Mouse (Mus musculus) limb, embryonic 11.5 days (tissue): Measurements from ENCODE around the gene Kcnc3. TPM values are rescaled to one million over a fixed set of nuclear protein-coding genes. Genes with fewer than 3 reads are reported as not detected.

Experiments used
- ATAC-seq: fragments of 200-750 bp; cut with Nextera tagmentation; 2 replicates; pipeline ENCODE4 v1.8.0; 2017; ENCODE audit warnings: low read depth; ENCODE audit not compliant: insufficient number of reproducible peaks, low FRiP score, low TSS enrichment
- DNase-seq: peaks from one replicate; pipeline ENCODE4 v3.0.0-alpha.2; 2015; ENCODE audit warnings: low spot score
- H3K27ac ChIP-seq: fragments of 300-500 bp; sonication (generic); replicated peaks from 2 replicates; pipeline ENCODE4 v1.5.1; 2014; ENCODE audit warnings: low read depth, mild to moderate bottlenecking, low read length
- H3K27me3 ChIP-seq: fragments of 300-500 bp; sonication (generic); 2 replicates; pipeline ENCODE4 v1.6.1; 2014; ENCODE audit warnings: mild to moderate bottlenecking, low read length, mixed read lengths; ENCODE audit not compliant: control insufficient read depth, insufficient read depth
- H3K36me3 ChIP-seq: fragments of 300-500 bp; sonication (generic); 2 replicates; pipeline ENCODE4 v1.6.1; 2014; ENCODE audit warnings: mild to moderate bottlenecking, low read length, moderate library complexity, mixed read lengths; ENCODE audit not compliant: control insufficient read depth, insufficient read depth
- H3K4me1 ChIP-seq: fragments of 300-500 bp; sonication (generic); 2 replicates; pipeline ENCODE4 v1.6.1; 2014; ENCODE audit warnings: low read length, mixed read lengths; ENCODE audit not compliant: control insufficient read depth, insufficient read depth
- H3K4me2 ChIP-seq: fragments of 300-500 bp; sonication (generic); 2 replicates; pipeline ENCODE4 v1.6.1; 2014; ENCODE audit warnings: low read depth, mild to moderate bottlenecking, moderate library complexity; ENCODE audit not compliant: severe bottlenecking
- H3K4me3 ChIP-seq: fragments of 300-500 bp; sonication (generic); 2 replicates; pipeline ENCODE4 v1.5.1; 2014; ENCODE audit warnings: low read depth, low read length
- H3K9ac ChIP-seq: fragments of 300-500 bp; sonication (generic); 2 replicates; pipeline ENCODE4 v1.6.1; 2014; ENCODE audit warnings: mild to moderate bottlenecking, low read length
- H3K9me3 ChIP-seq: fragments of 300-500 bp; sonication (generic); 2 replicates; pipeline ENCODE4 v1.6.1; 2016; ENCODE audit warnings: low read length; ENCODE audit not compliant: control insufficient read depth
- WGBS: fragments of 180-500 bp; shearing (Covaris S2); extraction: QIAGEN DNeasy Blood & Tissue Kit; methylation state at CpG from one replicate; pipeline ENCODE4 v1.1.7; 2014; 5-methylcytosine and 5-hydroxymethylcytosine counted together
- polyA plus RNA-seq: library from polyadenylated mRNA; unstranded; fragments of >200 nt; fragmentation: Nextera tagmentation; extraction: Ambion mirVana; gene quantifications from 2 replicates; pipeline ENCODE4 v1.2.1, GENCODE M21; 2014

Gene Kcnc3
- polyA plus RNA-seq, 1 experiment from 2014 or later: 0.36 TPM

DNA sequence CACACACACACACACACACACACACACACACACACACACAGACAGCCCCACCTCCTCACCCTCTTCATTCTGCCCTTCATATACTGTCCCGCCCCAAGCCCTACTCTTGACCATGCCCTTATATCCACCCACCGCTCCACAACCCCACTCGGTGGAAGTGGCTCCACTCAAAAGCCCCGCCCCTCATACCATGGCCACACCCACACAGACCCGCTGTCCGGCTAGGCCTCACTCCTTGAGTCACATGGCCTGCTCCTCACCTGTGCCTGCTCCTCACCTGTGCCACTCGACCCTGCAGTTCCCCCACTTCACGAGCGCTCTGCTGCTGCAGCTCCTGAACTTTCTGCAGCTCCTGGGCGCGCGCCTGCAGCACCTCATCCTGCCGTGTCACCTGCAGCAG is 40.0 kb downstream of the Kcnc3 start:
- WGBS: 73% methylated on average over 13 of the region's 13 CpGs
- no peak for DNase-seq

DNA sequence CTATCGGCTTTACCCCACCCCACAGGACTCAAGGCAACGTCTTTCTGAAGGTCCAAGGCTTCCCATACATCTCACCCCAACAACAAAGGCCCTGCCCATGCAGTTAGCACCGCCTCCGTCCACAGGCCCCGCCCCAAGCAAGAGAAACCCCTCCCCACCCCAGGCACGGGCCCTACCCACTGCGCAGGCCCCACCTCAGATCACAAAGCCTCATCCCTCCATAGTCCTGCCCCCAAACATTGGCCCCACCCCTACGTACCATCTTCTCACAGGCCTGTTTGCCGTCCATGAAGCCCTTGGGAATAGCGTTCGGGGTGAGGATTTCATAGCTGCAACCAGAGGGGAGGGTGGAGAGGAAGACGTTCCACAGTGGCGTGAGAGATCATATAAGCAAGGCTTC is 42.2 kb downstream of the Kcnc3 start:
- Histone ChIP-seq H3K4me1 (no peaks in the 10 kb centered on the region), H3K27me3 (no peaks in the 10 kb centered on the region)
- 26% methylated on average over 13 of the region's 13 CpGs for WGBS

More for the DNA sequence above, 40.0 kb downstream of the Kcnc3 start:
- Histone ChIP-seq H3K27ac (no peak overlapping the region), H3K4me1 (no peaks in the 10 kb centered on the region), H3K4me2 (no peak overlapping the region), H3K9ac (no peak overlapping the region), H3K27me3 (no peaks in the 10 kb centered on the region), H3K9me3 (no peaks in the 10 kb centered on the region; the same call in 1 of the 2 replicates), H3K36me3 (no peaks in the 10 kb centered on the region), H3K4me3 (no peak overlapping the region)
- ATAC-seq: no peak

DNA sequence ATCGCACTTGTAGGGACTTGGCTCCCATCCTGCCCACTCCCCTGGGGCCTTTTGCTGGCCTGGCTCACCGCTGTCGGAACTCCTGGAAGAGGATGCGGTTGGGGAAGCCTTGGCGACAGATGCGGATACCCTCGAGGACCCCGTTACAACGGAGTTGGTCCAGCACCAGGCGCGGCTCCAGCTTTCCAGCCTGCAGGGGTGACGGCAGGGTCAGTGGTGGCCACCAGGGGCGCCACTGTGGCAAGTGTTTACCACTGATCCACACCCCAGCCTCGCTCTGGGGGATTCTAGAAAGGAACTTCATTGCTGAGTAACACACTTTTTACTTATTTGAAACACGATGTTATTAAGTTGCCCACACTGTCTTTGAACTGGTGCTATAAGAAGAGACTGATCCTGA is 42.9 kb downstream of the Kcnc3 start:
- Histone ChIP-seq H3K27ac (no peak overlapping the region), H3K9me3 (no peaks in the 10 kb centered on the region; the same call in 1 of the 2 replicates), H3K27me3 (peaks cover 4% of the 10 kb centered on the region), H3K4me2 (no peak overlapping the region), H3K4me3 (no peak overlapping the region), H3K36me3 (no peaks in the 10 kb centered on the region), H3K9ac (no peak overlapping the region), H3K4me1 (no peaks in the 10 kb centered on the region)
- DNase-seq (peak; percentile 36), ATAC-seq (no peak)
- 16% methylated on average over 15 of the region's 15 CpGs for WGBS

More for the DNA sequence above, 42.2 kb downstream of the Kcnc3 start:
- ATAC-seq: no peak
- Histone ChIP-seq H3K36me3 (no peaks in the 10 kb centered on the region), H3K4me2 (no peak overlapping the region), H3K9me3 (no peaks in the 10 kb centered on the region; the same call in 1 of the 2 replicates), H3K4me3 (no peak overlapping the region), H3K27ac (no peak overlapping the region), H3K9ac (no peak overlapping the region)
- no peak for DNase-seq

DNA sequence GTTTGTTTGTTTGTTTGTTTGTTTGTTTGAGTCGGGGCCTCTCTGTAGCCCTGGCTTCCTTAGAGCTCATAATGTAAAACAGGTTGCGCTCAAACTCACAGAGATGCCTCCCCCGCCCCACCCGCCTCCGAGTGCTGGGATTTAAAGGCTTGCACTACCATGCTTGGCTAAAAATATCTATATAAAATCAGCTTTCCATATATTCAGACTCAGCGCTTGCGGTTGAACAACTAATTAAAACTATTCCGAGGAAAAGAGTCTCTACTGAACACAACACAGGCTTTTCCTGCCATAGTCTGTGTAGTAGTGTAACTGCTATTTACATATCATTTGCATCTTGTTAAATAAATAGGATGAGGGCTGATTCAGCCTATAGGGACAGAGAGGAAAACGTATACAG is 46.2 kb downstream of the Kcnc3 start:
- no peak overlapping the region for H3K4me2 ChIP-seq
- WGBS: 84% methylated on average over 9 of the region's 9 CpGs
- peaks cover 35% of the 10 kb centered on the region for H3K27me3 ChIP-seq
- H3K9me3 ChIP-seq: no peaks in the 10 kb centered on the region
- H3K36me3 ChIP-seq: no peaks in the 10 kb centered on the region
- H3K27ac ChIP-seq: no peak overlapping the region
- no peak for ATAC-seq
- H3K4me3 ChIP-seq: no peak overlapping the region
- DNase-seq: no peak
- no peaks in the 10 kb centered on the region for H3K4me1 ChIP-seq
- no peak overlapping the region for H3K9ac ChIP-seq

DNA sequence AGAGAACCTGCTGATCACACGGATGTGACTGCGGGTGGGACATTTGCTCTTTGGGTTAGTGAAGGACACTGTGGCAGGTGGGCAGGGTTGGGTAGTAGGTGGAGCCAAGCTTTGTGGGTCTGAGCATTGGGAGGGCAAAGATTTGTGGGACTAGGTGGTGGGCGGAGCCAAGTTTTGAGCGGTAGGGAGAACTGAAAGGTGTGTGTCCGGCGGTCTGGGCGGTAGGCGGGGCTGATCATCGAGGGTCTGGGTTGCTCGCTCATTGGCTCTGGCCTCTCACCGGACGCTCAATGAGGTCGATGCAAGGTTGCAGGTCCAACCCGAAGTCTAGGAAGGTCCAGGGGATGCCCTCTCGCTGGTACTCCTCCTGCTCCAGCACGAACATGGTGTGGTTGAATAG is 48.2 kb downstream of the Kcnc3 start:
- Histone ChIP-seq H3K4me1 (no peaks in the 10 kb centered on the region), H3K4me2 (no peak overlapping the region), H3K27me3 (peaks cover 35% of the 10 kb centered on the region), H3K27ac (no peak overlapping the region), H3K9me3 (no peaks in the 10 kb centered on the region), H3K4me3 (no peak overlapping the region), H3K36me3 (no peaks in the 10 kb centered on the region), H3K9ac (no peak overlapping the region)
- 2% methylated on average over 16 of the region's 16 CpGs for WGBS
- ATAC-seq: no peak
- DNase-seq: no peak

DNA sequence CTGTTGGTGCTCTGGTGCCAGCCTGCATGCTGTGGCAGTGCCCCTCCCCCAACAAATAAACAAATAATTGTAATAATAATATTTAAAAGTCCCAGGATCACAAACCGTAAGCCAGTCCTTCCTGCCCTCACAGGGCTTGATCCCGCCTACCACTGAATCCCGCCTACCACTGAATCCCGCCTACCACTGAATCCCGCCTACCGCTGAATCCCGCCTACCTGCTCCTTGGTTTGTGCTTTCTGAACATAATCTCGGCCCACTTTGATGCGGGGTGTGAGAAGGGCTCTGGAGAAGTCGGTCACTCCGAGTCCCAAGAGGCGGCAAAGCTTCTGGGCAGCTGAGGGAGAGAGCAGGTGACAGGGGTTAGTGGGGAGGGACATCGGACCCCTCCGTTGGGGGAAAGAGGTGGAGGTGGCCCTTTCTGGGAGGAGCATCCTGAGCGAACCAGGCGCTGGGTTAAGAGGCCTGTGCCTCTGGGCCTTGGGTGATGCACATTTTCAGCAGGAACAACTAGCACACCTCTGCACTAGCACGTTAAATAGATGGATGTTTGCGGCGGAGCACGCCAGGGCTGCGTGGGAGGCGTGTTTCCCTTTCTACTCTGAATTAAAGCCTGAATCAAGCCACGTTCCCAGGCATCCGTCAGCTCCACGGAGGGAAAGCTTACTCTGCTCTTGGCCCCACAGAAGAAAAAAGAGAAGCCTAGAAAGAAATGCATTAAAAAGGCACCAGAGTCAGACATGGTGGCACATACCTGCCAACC is 50.6 kb downstream of the Kcnc3 start:
- WGBS: 19% methylated on average over 25 of the region's 25 CpGs

DNA sequence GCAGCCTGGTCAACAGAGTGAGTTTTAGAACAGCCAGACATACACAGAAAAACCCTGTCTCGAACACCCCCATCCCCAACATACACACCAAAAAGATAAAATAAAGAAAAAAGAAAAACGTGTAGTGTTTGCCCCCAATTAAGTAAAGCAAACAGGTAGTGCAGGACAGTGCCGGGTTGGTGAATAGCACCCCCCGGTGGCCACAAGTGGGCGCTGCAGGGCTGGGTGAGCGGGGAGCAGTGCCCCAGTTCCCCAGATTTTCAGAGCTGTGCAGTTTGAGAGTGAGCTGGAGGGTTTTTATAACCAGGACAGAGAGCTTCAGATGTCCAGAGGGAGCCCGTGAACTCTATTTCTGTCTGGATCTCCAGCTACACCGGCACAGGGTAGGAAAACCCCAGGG is 51.4 kb downstream of the Kcnc3 start:
- no peak overlapping the region for H3K9ac ChIP-seq
- ATAC-seq: no peak
- H3K4me2 ChIP-seq: no peak overlapping the region
- H3K4me3 ChIP-seq: no peak overlapping the region
- no peaks in the 10 kb centered on the region for H3K36me3 ChIP-seq
- H3K4me1 ChIP-seq: no peaks in the 10 kb centered on the region
- H3K27me3 ChIP-seq: peaks cover 44% of the 10 kb centered on the region
- H3K27ac ChIP-seq: no peak overlapping the region
- 38% methylated on average over 8 of the region's 8 CpGs for WGBS
- peak; percentile 40 for DNase-seq
- H3K9me3 ChIP-seq: no peaks in the 10 kb centered on the region

More for the DNA sequence above, 50.6 kb downstream of the Kcnc3 start:
- no peak overlapping the region for H3K27ac ChIP-seq
- no peaks in the 10 kb centered on the region for H3K9me3 ChIP-seq
- no peaks in the 10 kb centered on the region for H3K36me3 ChIP-seq
- ATAC-seq (no peak), DNase-seq (no peak)
- H3K4me2 ChIP-seq: no peak overlapping the region; the same call in 1 of the 2 replicates
- H3K4me1 ChIP-seq: no peaks in the 10 kb centered on the region
- H3K27me3 ChIP-seq: peaks cover 43% of the 10 kb centered on the region
- no peak overlapping the region for H3K4me3 ChIP-seq
- no peak overlapping the region for H3K9ac ChIP-seq

DNA sequence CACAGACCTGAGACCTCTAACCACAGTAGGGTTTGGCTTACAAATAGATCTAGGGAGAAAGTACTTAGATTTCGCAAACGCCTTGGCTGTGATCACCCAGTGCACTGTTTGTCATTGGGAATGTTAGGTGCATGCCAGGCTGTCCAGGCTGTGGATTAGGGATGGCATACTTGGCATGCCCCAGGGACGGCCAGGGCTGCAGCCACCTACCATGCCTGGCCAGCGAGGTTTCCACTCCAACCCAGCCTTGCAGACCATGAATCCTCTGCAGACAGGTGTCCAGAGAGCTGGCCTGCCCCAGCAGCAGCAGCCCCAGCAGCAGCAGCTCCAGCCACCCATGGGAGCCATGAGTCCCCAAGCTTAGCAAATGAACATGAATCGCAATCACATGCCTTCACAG is 54.8 kb downstream of the Kcnc3 start:
- H3K9me3 ChIP-seq: no peaks in the 10 kb centered on the region
- no peaks in the 10 kb centered on the region for H3K4me1 ChIP-seq
- no peaks in the 10 kb centered on the region for H3K36me3 ChIP-seq
- H3K4me3 ChIP-seq: no peak overlapping the region
- no peak overlapping the region for H3K4me2 ChIP-seq
- no peak overlapping the region for H3K9ac ChIP-seq
- H3K27ac ChIP-seq: no peak overlapping the region
- no peak for ATAC-seq
- WGBS: 77% methylated on average over 5 of the region's 5 CpGs
- DNase-seq: no peak
- peaks cover 21% of the 10 kb centered on the region for H3K27me3 ChIP-seq

DNA sequence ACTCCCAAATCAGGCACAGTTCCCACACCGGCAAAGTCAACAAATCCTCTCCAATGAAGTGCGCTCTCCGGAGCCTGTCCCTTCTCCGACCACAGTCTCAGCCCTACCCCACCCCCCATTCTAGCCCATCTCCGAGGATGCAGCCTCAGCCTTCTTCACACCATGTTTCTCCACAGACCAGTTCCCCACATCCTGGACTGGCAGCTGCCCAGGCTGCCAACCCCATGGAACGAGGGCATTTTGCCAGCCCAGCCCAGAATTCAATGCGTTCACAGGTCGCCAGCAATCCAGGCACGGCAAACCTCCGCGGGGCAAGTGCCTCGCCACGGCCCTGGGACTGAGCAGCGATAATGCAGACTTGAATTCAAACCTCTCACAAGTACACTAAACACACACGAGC is 55.5 kb downstream of the Kcnc3 start:
- ATAC-seq (no peak), DNase-seq (no peak)
- no peaks in the 10 kb centered on the region for H3K4me1 ChIP-seq
- WGBS: 28% methylated on average over 15 of the region's 15 CpGs
- no peaks in the 10 kb centered on the region for H3K9me3 ChIP-seq
- no peak overlapping the region for H3K4me3 ChIP-seq
- no peaks in the 10 kb centered on the region for H3K36me3 ChIP-seq
- H3K27me3 ChIP-seq: peaks cover 14% of the 10 kb centered on the region
- H3K4me2 ChIP-seq: no peak overlapping the region
- H3K27ac ChIP-seq: no peak overlapping the region
- no peak overlapping the region for H3K9ac ChIP-seq
